Mouse (Mus musculus): Measurements from ENCODE around the gene Csk. TPM values are rescaled to one million over a fixed set of nuclear protein-coding genes. Genes with fewer than 3 reads are reported as not detected.

Csk gene
- polyA plus RNA-seq (2015; fragmentation: Nextera tagmentation; extraction: Ambion mirVana): 22.7 and 25.9 TPM in 2 replicates

DNA sequence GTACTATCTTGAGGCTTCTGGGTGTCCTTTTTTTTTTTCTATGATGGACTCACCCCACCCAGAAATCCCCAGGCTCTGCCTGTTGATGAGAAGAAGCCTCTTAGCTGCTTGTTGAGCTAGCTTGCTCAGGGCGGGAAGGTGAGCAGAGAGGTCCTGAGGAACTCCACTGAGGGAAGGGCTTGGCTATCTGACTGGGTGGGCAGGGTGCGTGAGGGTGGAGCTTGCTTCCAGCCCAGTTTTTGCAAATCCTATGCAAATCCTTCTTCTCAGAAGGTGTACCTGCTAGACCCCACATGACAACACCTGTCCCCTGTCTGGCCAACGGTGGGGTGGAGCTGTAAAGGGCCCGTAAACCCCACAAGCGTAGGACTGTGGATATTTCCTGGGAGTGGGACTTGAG lies at the start of gene Csk:
Gene Csk, minus strand, starts transcription at position 349 of the 400 bp plus-strand sequence.
- ATAC-seq (ENCODE audit: borderline replicate concordance, extremely low read depth, low FRiP score, low TSS enrichment): no peak
- Histone ChIP-seq H3K4me1 (peaks cover 20% of the 10 kb centered on the region), H3K9ac (no peak within 1 kb of the TSS), H3K4me2 (no peak within 1 kb of the TSS), H3K36me3 (no peaks in the 10 kb centered on the region), H3K27ac (no peak within 1 kb of the TSS), H3K4me3 (no peak within 1 kb of the TSS), H3K9me3 (no peaks in the 10 kb centered on the region), H3K27me3 (peaks cover 14% of the 10 kb centered on the region; the same call in 1 of the 2 replicates)
- 56% methylated on average over 5 of the region's 5 CpGs for WGBS

DNA sequence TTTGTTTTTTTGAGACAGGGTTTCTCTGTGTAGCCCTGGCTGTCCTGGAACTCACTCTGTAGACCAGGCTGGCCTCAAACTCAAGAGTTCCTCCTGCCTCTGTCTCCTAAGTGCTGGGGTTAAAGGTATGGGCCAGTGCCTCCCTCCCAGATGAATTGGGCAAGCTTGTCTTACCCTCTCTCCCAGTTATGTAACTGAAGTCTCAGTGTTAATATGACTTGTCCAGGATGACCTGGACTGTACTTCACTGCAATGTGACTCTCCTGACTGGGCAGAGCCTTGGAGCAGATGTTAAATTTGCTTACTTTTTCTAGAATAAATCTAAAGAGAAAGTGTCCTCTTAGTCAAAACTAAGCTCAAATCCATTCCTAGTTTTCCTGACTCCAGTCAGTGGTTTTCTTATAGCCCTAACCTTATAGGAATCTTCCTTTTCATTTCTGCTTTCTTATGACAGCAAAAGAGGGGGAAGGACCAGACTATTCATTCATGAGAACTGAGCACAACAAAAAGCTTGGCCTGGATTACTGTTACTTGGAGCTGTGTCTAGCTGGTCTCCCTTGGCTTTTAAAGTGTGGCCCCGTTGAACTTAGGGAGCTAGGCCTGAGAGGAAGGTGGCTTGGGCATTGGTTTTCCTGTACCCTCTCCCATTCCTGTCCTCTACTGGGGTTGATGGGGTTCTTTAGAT lies 45.2 kb upstream of the Csk start:
- Histone ChIP-seq H3K4me1 (peaks cover 15% of the 10 kb centered on the region), H3K27me3 (peaks cover 39% of the 10 kb centered on the region), H3K4me2 (no peak overlapping the region), H3K27ac (no peak overlapping the region), H3K9ac (no peak overlapping the region), H3K36me3 (no peaks in the 10 kb centered on the region), H3K9me3 (no peaks in the 10 kb centered on the region), H3K4me3 (no peak overlapping the region)
- 70% methylated on average over 1 of the region's 1 CpGs for WGBS
- ATAC-seq (ENCODE audit: borderline replicate concordance, extremely low read depth, low FRiP score, low TSS enrichment): no peak

DNA sequence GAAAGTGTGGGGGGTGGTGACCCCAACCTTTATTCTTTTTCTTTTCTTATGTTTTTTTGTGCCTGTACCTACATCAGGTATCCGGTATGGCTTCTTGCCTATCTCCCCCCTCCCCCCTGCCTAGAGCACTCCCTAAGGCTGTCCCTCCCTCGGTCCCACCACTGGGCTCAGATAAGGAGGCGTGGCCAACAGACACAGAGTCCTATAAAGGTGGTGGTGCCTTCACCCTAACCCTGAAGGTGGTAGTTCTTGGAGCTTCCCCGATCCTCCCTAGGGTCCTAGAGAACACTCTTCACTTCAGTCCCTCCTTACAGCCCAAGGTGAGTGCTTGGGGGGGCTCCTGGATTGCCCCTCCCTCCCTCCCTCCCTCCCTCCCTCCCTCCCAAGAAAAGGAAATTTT lies 43.9 kb upstream of the Csk start:
- H3K27ac ChIP-seq: no peak overlapping the region
- H3K9me3 ChIP-seq: no peaks in the 10 kb centered on the region
- H3K27me3 ChIP-seq: peaks cover 39% of the 10 kb centered on the region
- 10% methylated on average over 4 of the region's 4 CpGs for WGBS
- no peaks in the 10 kb centered on the region for H3K36me3 ChIP-seq
- peaks cover 15% of the 10 kb centered on the region for H3K4me1 ChIP-seq
- ATAC-seq (ENCODE audit: borderline replicate concordance, extremely low read depth, low FRiP score, low TSS enrichment): peak; percentile 16; the same call in 1 of the 2 replicates
- H3K9ac ChIP-seq: no peak overlapping the region
- H3K4me3 ChIP-seq: no peak overlapping the region
- H3K4me2 ChIP-seq: no peak overlapping the region

DNA sequence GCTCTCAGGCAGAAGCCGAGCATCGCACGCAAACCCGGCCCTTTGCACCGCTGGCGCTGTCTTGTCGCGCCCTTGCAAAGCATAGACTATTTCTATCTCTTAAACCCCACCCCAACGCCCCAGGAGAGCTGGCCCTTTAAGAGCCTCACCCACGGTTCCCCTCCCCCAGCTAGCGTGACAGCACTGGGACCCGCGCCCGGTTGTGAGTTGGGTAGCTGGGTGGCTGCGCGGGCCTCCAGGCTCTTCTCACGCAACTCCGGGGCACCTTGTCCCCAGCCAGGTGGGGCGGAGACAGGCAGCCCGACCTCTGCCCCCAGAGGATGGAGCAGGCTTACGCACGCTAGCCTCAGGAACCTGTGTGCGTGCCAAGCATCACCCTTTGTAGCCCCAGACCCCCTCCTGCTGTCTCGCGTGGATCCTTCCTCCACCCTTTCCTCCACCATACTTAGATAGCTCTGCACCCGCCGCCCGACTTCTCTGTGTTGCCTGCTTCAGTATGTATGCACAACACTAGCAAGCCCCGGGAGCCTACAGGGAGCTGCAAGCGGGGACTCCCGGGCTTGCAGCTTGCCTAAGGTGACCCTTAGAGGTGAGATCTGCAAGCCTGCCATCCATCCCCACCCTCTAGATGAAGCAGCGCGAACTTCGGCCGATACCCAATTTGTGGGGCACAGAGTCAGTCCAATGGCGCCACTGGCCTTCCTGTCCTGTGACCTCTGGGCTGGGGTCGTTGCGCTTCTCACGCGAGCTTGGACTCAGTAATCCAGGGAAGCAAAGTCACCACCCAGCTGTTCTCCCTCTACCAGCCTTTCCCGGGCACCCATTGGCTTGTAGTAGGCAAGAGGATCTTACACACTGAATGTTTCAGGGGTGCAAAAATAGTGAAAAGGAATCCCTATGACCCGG lies 43.2 kb upstream of the Csk start:
- Histone ChIP-seq H3K4me2 (peak overlapping the region; percentile 72), H3K27me3 (peaks cover 39% of the 10 kb centered on the region), H3K4me3 (peak overlapping the region; percentile 35), H3K9ac (peak overlapping the region; percentile 16; the same call in 1 of the 2 replicates), H3K27ac (no peak overlapping the region), H3K4me1 (peaks cover 15% of the 10 kb centered on the region), H3K9me3 (no peaks in the 10 kb centered on the region), H3K36me3 (no peaks in the 10 kb centered on the region)
- no peak for ATAC-seq (ENCODE audit: borderline replicate concordance, extremely low read depth, low FRiP score, low TSS enrichment)
- WGBS: 1% methylated on average over 42 of the region's 42 CpGs

DNA sequence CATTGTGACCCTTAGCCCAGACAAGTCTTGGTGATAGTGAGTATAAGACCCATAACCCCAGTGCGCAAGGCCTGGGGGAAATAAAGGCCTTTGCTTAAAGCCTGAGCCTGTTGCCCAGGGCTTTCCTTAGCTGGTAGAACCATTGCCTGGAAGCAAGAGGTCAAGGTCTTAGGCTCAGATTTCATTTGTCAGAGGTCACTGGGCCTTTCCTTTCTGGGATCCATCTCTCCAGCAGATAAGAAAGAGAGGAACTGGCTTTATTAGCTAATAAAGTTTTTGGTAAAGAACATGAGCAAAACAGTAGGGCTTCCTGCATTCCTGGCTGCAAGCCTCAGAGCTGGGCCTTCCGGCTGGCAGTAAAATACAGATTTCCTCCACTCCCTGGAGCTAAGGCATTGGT lies 40.7 kb upstream of the Csk start:
- H3K9ac ChIP-seq: no peak overlapping the region
- peaks cover 39% of the 10 kb centered on the region for H3K27me3 ChIP-seq
- H3K4me1 ChIP-seq: peaks cover 15% of the 10 kb centered on the region
- no peak overlapping the region for H3K4me2 ChIP-seq
- no peaks in the 10 kb centered on the region for H3K36me3 ChIP-seq
- no peaks in the 10 kb centered on the region for H3K9me3 ChIP-seq
- no peak for ATAC-seq (ENCODE audit: borderline replicate concordance, extremely low read depth, low FRiP score, low TSS enrichment)
- WGBS: 76% methylated on average over 2 of the region's 2 CpGs
- no peak overlapping the region for H3K27ac ChIP-seq
- no peak overlapping the region for H3K4me3 ChIP-seq

DNA sequence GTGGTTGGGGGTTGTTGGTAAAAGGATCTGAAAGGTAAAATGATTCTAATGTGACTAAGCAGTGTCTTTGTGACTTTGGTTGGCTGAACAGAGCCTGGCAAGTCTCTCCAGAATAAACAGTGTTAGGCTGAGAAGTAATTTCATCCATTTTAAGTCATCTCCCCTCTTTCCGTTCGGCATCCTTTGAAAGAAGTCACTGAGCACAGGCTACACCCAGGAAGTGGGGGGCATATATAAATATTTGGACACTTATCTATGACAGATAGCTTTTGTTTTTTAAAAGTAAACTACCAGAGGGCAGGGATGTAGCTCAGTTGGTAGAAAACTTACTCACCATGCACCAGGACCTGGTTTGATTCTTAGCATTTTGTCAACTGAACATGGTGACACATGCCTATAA lies 35.2 kb upstream of the Csk start:
- no peaks in the 10 kb centered on the region for H3K9me3 ChIP-seq
- WGBS: 24% methylated on average over 2 of the region's 2 CpGs
- no peak overlapping the region for H3K9ac ChIP-seq
- no peaks in the 10 kb centered on the region for H3K36me3 ChIP-seq
- no peak overlapping the region for H3K4me2 ChIP-seq
- H3K4me1 ChIP-seq: no peaks in the 10 kb centered on the region
- no peak for ATAC-seq (ENCODE audit: borderline replicate concordance, extremely low read depth, low FRiP score, low TSS enrichment)
- no peak overlapping the region for H3K27ac ChIP-seq
- no peaks in the 10 kb centered on the region for H3K27me3 ChIP-seq
- H3K4me3 ChIP-seq: no peak overlapping the region

DNA sequence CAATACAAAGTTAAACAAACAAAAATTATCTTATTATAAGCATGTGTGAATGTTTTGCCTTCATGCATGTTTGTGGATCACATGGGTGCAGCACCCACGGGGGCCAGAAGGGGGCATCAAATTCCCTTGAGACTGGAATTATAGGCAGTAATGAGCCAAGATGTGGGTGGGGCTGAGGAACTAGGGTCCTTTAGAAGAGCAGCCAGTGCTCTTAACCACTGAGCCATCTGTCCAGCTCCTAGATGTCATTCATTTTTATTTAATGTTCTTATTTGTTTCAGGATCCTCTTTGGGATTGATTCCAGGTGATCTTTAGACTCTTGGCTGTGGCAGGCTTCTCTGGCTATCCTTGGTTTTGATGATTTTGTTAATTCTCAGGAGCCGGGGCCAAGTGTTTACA lies 34.7 kb upstream of the Csk start:
- Histone ChIP-seq H3K9me3 (no peaks in the 10 kb centered on the region), H3K4me3 (no peak overlapping the region), H3K4me1 (no peaks in the 10 kb centered on the region), H3K9ac (no peak overlapping the region), H3K27ac (no peak overlapping the region), H3K27me3 (no peaks in the 10 kb centered on the region), H3K4me2 (no peak overlapping the region), H3K36me3 (no peaks in the 10 kb centered on the region)
- no peak for ATAC-seq (ENCODE audit: borderline replicate concordance, extremely low read depth, low FRiP score, low TSS enrichment)
- 29% methylated on average over 2 of the region's 2 CpGs for WGBS

DNA sequence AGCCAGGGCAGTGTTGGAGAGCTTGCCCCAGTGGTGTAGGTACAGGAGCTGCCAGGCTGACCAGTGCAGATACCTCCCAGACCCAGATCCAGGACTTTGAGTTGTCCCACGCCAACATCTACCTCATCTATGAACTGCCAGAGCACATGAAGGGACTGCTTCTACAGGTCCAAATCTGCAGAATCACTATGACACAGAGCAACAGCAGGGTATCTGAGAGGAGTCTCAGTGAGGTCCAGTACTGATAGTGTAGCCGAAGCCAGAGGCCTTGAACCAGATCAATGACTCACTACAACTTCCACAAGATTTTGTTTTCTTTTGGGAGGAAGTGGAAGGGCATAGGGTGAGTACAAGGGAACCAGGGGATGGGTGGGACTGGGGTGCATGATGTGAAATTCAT lies 34.3 kb upstream of the Csk start, which contains the start of gene Cyp1a1:
Gene Cyp1a1, plus strand, starts transcription at position 178 of the 400 bp plus-strand sequence.
- Histone ChIP-seq H3K27me3 (no peaks in the 10 kb centered on the region), H3K4me1 (no peaks in the 10 kb centered on the region), H3K36me3 (no peaks in the 10 kb centered on the region), H3K4me2 (no peak within 1 kb of the TSS), H3K4me3 (no peak within 1 kb of the TSS), H3K27ac (no peak within 1 kb of the TSS), H3K9me3 (no peaks in the 10 kb centered on the region), H3K9ac (no peak within 1 kb of the TSS)
- ATAC-seq (ENCODE audit: borderline replicate concordance, extremely low read depth, low FRiP score, low TSS enrichment): no peak
- 85% methylated on average over 2 of the region's 2 CpGs for WGBS

DNA sequence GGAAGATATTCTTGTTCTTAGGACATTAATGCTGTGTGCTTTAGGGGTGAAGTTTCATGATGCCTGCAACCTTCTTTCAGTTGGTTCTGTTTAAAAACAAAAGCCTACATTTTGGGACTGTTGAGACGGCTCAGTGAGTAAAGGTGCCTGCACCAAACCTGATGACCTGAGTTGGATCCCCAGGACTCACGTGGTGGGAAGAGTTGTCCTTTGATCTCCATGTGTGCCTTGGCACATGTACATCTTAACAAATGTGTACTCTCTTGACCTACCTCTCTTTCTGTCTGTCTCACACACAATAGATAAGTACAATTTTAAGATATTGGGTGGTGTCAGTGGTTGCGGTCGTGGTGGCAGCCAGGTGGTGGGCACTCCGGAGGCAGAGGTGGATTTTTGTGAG lies 32.6 kb upstream of the Csk start:
- Histone ChIP-seq H3K4me1 (no peaks in the 10 kb centered on the region), H3K36me3 (no peaks in the 10 kb centered on the region), H3K4me2 (no peak overlapping the region), H3K27ac (no peak overlapping the region), H3K27me3 (no peaks in the 10 kb centered on the region), H3K9ac (no peak overlapping the region), H3K9me3 (no peaks in the 10 kb centered on the region), H3K4me3 (no peak overlapping the region)
- no peak for ATAC-seq (ENCODE audit: borderline replicate concordance, extremely low read depth, low FRiP score, low TSS enrichment)
- WGBS: 80% methylated on average over 5 of the region's 5 CpGs

DNA sequence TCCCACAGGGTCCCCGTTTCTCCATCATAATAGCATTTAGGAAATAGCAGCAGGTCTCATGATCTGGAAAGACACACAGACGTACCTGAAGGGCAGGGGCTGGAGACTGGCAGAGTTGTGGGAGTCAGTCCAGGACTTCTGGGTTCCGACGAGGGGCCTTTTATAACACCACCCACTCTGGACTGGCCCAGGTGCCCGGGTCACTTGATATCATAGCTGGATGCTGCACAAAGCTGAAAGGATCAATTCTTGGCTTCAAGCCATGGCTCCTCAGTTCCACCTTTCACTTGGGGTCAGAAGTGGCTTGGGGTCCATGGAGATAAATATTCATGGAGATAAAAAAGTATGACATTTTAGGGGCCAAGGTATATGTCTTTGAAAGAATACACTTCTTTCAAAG lies 30.1 kb upstream of the Csk start, which contains the start of gene Cyp1a2:
Gene Cyp1a2, minus strand, starts transcription at position 184 of the 400 bp plus-strand sequence.
- no peaks in the 10 kb centered on the region for H3K36me3 ChIP-seq
- H3K4me3 ChIP-seq: no peak within 1 kb of the TSS
- no peaks in the 10 kb centered on the region for H3K9me3 ChIP-seq
- ATAC-seq (ENCODE audit: borderline replicate concordance, extremely low read depth, low FRiP score, low TSS enrichment): no peak
- no peak within 1 kb of the TSS for H3K27ac ChIP-seq
- H3K9ac ChIP-seq: no peak within 1 kb of the TSS
- no peak within 1 kb of the TSS for H3K4me2 ChIP-seq
- WGBS: 67% methylated on average over 5 of the region's 5 CpGs
- H3K27me3 ChIP-seq: no peaks in the 10 kb centered on the region
- H3K4me1 ChIP-seq: no peaks in the 10 kb centered on the region

DNA sequence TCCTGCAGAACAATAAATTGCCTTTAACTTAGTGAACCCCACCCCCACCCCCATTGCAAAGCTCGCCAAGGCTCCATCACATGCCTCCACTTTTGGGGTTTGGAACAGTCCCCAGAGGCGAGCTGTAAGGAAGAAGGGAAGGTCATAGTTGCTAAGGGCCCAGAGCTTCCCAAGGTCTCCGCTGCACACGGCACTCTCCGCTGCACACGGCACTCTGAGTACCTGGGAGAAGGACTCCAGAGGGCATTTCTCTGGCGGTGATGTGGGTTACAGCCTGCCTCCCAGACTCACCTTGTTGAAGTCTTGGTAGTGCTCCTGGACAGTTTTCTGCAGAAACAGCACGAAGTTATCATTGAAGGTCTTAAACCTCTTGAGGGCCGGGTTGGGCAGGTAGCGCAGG lies 28.0 kb upstream of the Csk start:
- no peak for ATAC-seq (ENCODE audit: borderline replicate concordance, extremely low read depth, low FRiP score, low TSS enrichment)
- Histone ChIP-seq H3K9me3 (no peaks in the 10 kb centered on the region), H3K27ac (no peak overlapping the region), H3K4me3 (no peak overlapping the region), H3K9ac (no peak overlapping the region), H3K27me3 (no peaks in the 10 kb centered on the region), H3K36me3 (no peaks in the 10 kb centered on the region), H3K4me2 (no peak overlapping the region), H3K4me1 (no peaks in the 10 kb centered on the region)
- 74% methylated on average over 10 of the region's 10 CpGs for WGBS

DNA sequence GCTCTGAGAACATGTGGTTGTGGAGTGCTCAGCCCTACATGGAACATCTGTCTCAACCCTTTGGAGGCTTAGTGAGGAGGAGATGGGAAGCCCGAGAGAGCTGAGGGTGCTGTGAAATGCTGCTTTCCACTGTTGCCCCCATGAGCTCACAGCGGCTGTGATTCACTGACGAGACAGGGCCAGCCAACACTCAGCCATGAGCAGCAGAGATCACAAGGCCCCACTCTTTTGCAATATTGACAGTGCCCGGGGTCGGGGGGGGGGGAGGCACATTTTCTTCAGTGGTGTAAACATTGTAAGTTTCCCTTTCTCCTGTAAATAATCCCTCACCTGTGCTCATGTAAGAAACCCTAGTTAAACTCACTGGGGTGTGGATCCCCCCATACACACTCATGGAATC lies 18.1 kb upstream of the Csk start:
- no peak overlapping the region for H3K9ac ChIP-seq
- no peaks in the 10 kb centered on the region for H3K9me3 ChIP-seq
- H3K4me1 ChIP-seq: no peaks in the 10 kb centered on the region
- H3K27me3 ChIP-seq: no peaks in the 10 kb centered on the region
- 76% methylated on average over 5 of the region's 5 CpGs for WGBS
- no peak overlapping the region for H3K4me3 ChIP-seq
- H3K36me3 ChIP-seq: no peaks in the 10 kb centered on the region
- H3K27ac ChIP-seq: no peak overlapping the region
- no peak overlapping the region for H3K4me2 ChIP-seq
- ATAC-seq (ENCODE audit: borderline replicate concordance, extremely low read depth, low FRiP score, low TSS enrichment): no peak

Measured in lung, embryonic 15.5 days (tissue).